Mouse (Mus musculus) small intestine, adult 10 weeks (tissue): ENCODE data around the gene Gldn. TPM values are rescaled to one million over a fixed set of nuclear protein-coding genes. Genes with fewer than 3 reads are reported as not detected.

Experiments used
- polyA plus RNA-seq: library from polyadenylated mRNA; stranded (reverse); fragments of 350-450 nt; fragmentation: Illumina TruSeq; extraction: RNeasy Lipid Tissue Mini Kit (QIAGEN cat#74804); gene quantifications from one replicate; pipeline ENCODE4 v1.2.3, GENCODE M21; 2014; ENCODE audit warnings: low replicate concordance

The Gldn gene
- polyA plus RNA-seq = not detected

GRCm38 (mm10) chr9:54286331-54286987 lies at the start of gene Gldn:
Gldn (plus strand) TSS chr9:54286486.

GRCm38 (mm10) chr9:54268010-54268409 lies 18.3 kb upstream of the Gldn start, which contains the start of gene Cyp19a1:
Cyp19a1 (minus strand) TSS chr9:54268110.

Other genes with a start within 250 kb of the Gldn start
- gene Tnfaip8l3, start 218.1 kb upstream of the Gldn start, polyA plus RNA-seq = 33.4 TPM
- not detected for gene Cyp19a1, start 18.4 kb upstream of the Gldn start, polyA plus RNA-seq
- gene Dmxl2, start 215.1 kb downstream of the Gldn start, polyA plus RNA-seq = 6.5 TPM